Mouse (Mus musculus) heart, adult 2 months (tissue): ENCODE data around the gene Nup188. TPM values are rescaled to one million over a fixed set of nuclear protein-coding genes. Genes with fewer than 3 reads are reported as not detected.

ENCODE experiments used
- DNase-seq, 2 experiments: peaks; one replicate each; pipeline ENCODE4 v3.0.0; 2021
- H3K27ac ChIP-seq: fragments of 200-600 bp; 2 replicates; pipeline ENCODE4 v1.8.1; 2022
- H3K27me3 ChIP-seq: fragments of 200-500 bp; 2 replicates; pipeline ENCODE4 v1.6.1; 2012; ENCODE audit warnings: mild to moderate bottlenecking, low read length, inconsistent platforms, mixed read lengths; ENCODE audit not compliant: control insufficient read depth, insufficient read depth
- H3K36me3 ChIP-seq: fragments of 200-500 bp; 2 replicates; pipeline ENCODE4 v1.6.1; 2012; ENCODE audit warnings: low read length, inconsistent platforms; ENCODE audit not compliant: control insufficient read depth, insufficient read depth
- H3K4me1 ChIP-seq: fragments of 200-500 bp; 2 replicates; pipeline ENCODE4 v1.6.1; 2011; ENCODE audit warnings: low read length; ENCODE audit not compliant: control insufficient read depth, insufficient read depth
- H3K4me3 ChIP-seq: fragments of 200-600 bp; 2 replicates; pipeline ENCODE4 v1.8.1; 2022
- H3K79me2 ChIP-seq: fragments of 200-500 bp; replicated peaks from 2 replicates; pipeline ENCODE4 v1.6.1; 2012; ENCODE audit warnings: mild to moderate bottlenecking, inconsistent platforms, low read length, moderate library complexity, mixed read lengths; ENCODE audit not compliant: control insufficient read depth, insufficient read depth
- H3K9ac ChIP-seq: fragments of 200-500 bp; 2 replicates; pipeline ENCODE4 v1.6.1; 2012; ENCODE audit warnings: low read depth, mild to moderate bottlenecking, control low read depth, inconsistent platforms, low read length, mixed read lengths
- CTCF ChIP-seq: fragments of 200-600 bp; IDR thresholded peaks from 2 replicates; pipeline ENCODE4 v1.8.1; 2022; ENCODE audit warnings: antibody characterized with exemption, mild to moderate bottlenecking, moderate library complexity
- EP300 ChIP-seq: fragments of 200-500 bp; IDR thresholded peaks from 2 replicates; pipeline ENCODE4 v1.6.1; 2011; ENCODE audit warnings: low read depth, low read length, control low read depth; ENCODE audit not compliant: insufficient read depth
- POLR2A ChIP-seq: fragments of 200-500 bp; IDR thresholded peaks from 2 replicates; pipeline ENCODE4 v1.6.1; 2011; ENCODE audit warnings: mild to moderate bottlenecking, low read depth, low read length, control low read depth; ENCODE audit not compliant: insufficient read depth
- WGBS: fragments of 180-500 bp; shearing (Covaris S2); methylation state at CpG from one replicate; pipeline ENCODE4 v1.1.7; 2018; 5-methylcytosine and 5-hydroxymethylcytosine counted together
- intact Hi-C: fragments of 180-260 bp; cut with DNase I; formaldehyde crosslinking; loops from one replicate; pipeline ENCODE4 v1.15.1; 2025
- polyA plus RNA-seq: library from polyadenylated mRNA; depleted of rRNA; stranded (reverse); fragments of >200 nt; gene quantifications from 2 replicates; pipeline ENCODE4 v1.2.3, GENCODE M21; 2012
- total RNA-seq, 2 experiments: library from RNA; stranded (reverse); gene quantifications; 2 replicates each; pipeline ENCODE4 v1.2.3; 2021

The Nup188 gene
- total and polyA plus RNA-seq, 3 experiments = 15.3 to 16.9 (median 15.3) TPM

DNA sequence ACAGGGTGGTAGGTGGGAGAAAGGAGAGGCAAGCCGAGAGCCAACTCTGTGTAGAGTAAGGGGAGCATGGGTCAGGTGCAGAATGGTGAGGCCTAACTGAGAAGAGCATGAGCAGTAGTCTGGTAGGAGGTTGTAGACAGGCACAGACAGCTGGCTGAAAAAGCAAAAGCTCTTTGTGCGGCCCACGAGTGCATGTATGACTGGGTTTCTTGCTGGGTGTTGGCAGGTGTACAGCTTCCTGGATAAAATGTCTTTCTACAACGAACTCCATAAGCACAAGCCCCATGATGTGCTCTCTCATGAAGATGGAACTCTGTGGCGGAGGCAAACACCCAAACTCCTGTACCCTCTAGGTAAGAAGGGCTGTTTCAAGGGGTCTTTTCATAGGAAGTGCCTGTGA lies 30.8 kb downstream of the Nup188 start:
- 93% methylated on average over 5 of the region's 5 CpGs for WGBS
- Histone ChIP-seq H3K9ac (no peak overlapping the region), H3K27me3 (no peaks in the 10 kb centered on the region), H3K27ac (no peak overlapping the region), H3K4me3 (no peak overlapping the region), H3K36me3 (no peaks in the 10 kb centered on the region), H3K79me2 (no peaks in the 10 kb centered on the region), H3K4me1 (no peaks in the 10 kb centered on the region)
- no peak for TF ChIP-seq EP300
- intact Hi-C loops = no loop called here
- no peak for DNase-seq

GRCm38 (mm10) chr2:30319260-30319659 lies 33.1 kb downstream of the Nup188 start:
- H3K27ac ChIP-seq = no peak overlapping the region
- intact Hi-C loops = no loop called here
- no peaks in the 10 kb centered on the region for H3K79me2 ChIP-seq
- 73% methylated on average over 4 of the region's 4 CpGs for WGBS
- no peak for TF ChIP-seq CTCF
- TF ChIP-seq EP300 = no peak
- no peak for TF ChIP-seq POLR2A
- H3K4me1 ChIP-seq = no peaks in the 10 kb centered on the region
- DNase-seq = no peak
- H3K9ac ChIP-seq = no peak overlapping the region
- H3K27me3 ChIP-seq = no peaks in the 10 kb centered on the region
- H3K4me3 ChIP-seq = no peak overlapping the region
- H3K36me3 ChIP-seq = no peaks in the 10 kb centered on the region

GRCm38 (mm10) chr2:30323111-30323510 lies 36.9 kb downstream of the Nup188 start:
- H3K4me1 ChIP-seq = no peaks in the 10 kb centered on the region
- intact Hi-C loops = no loop called here
- H3K4me3 ChIP-seq = no peak overlapping the region
- no peaks in the 10 kb centered on the region for H3K27me3 ChIP-seq
- H3K9ac ChIP-seq = no peak overlapping the region
- no peaks in the 10 kb centered on the region for H3K79me2 ChIP-seq
- no peak for TF ChIP-seq CTCF
- no peak for TF ChIP-seq EP300
- no peak for TF ChIP-seq POLR2A
- no peak overlapping the region for H3K27ac ChIP-seq
- no peak for DNase-seq
- H3K36me3 ChIP-seq = no peaks in the 10 kb centered on the region
- WGBS = 85% methylated on average over 7 of the region's 7 CpGs

DNA sequence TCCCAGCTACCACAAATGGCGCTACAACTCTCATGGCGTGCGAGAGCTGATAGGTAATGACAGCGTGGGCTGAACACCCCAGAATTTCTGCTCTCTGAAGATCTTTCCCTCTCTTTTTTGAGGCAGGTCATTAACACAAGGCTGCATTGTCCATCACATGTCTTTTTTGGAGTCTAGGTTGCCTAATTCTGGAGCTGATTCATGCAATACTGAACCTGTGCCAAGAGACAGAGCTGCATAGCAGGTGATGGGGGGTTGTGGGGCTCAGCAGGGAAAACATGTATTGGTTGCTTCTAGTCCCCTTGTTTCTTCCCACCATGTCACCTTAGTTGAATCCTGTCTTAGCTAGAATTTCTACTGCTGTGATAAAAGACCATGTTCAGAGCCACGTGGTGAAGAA lies 39.1 kb downstream of the Nup188 start:
- TF ChIP-seq CTCF = no peak
- no peak for TF ChIP-seq POLR2A
- TF ChIP-seq EP300 = no peak
- intact Hi-C loops = no loop called here

GRCm38 (mm10) chr2:30327276-30327675 lies 41.1 kb downstream of the Nup188 start:
- Histone ChIP-seq H3K27ac (no peak overlapping the region), H3K79me2 (no peaks in the 10 kb centered on the region), H3K9ac (no peak overlapping the region), H3K4me1 (no peaks in the 10 kb centered on the region), H3K4me3 (no peak overlapping the region), H3K27me3 (no peaks in the 10 kb centered on the region), H3K36me3 (no peaks in the 10 kb centered on the region)
- DNase-seq = no peak
- intact Hi-C loops = no loop called here
- WGBS = 90% methylated on average over 7 of the region's 7 CpGs
- TF ChIP-seq CTCF (no peak), EP300 (no peak), POLR2A (no peak)

More for the DNA sequence above, 39.1 kb downstream of the Nup188 start:
- no peaks in the 10 kb centered on the region for H3K4me1 ChIP-seq
- WGBS = 94% methylated on average over 5 of the region's 5 CpGs
- DNase-seq = no peak
- H3K4me3 ChIP-seq = no peak overlapping the region
- H3K36me3 ChIP-seq = no peaks in the 10 kb centered on the region
- H3K27ac ChIP-seq = no peak overlapping the region
- no peak overlapping the region for H3K9ac ChIP-seq
- H3K79me2 ChIP-seq = no peaks in the 10 kb centered on the region
- H3K27me3 ChIP-seq = no peaks in the 10 kb centered on the region

GRCm38 (mm10) chr2:30328791-30329190 lies 42.6 kb downstream of the Nup188 start:
- no peaks in the 10 kb centered on the region for H3K79me2 ChIP-seq
- 72% methylated on average over 3 of the region's 3 CpGs for WGBS
- intact Hi-C loops = no loop called here
- H3K4me1 ChIP-seq = no peaks in the 10 kb centered on the region
- TF ChIP-seq CTCF = no peak
- TF ChIP-seq POLR2A = no peak
- TF ChIP-seq EP300 = no peak
- no peak overlapping the region for H3K9ac ChIP-seq
- no peaks in the 10 kb centered on the region for H3K36me3 ChIP-seq
- H3K27ac ChIP-seq = no peak overlapping the region
- H3K4me3 ChIP-seq = no peak overlapping the region
- no peaks in the 10 kb centered on the region for H3K27me3 ChIP-seq
- no peak for DNase-seq

GRCm38 (mm10) chr2:30335324-30335723 lies 49.1 kb downstream of the Nup188 start:
- intact Hi-C loops = no loop called here
- Histone ChIP-seq H3K9ac (no peak overlapping the region), H3K4me1 (no peaks in the 10 kb centered on the region), H3K79me2 (no peaks in the 10 kb centered on the region), H3K27me3 (no peaks in the 10 kb centered on the region), H3K27ac (no peak overlapping the region), H3K4me3 (no peak overlapping the region), H3K36me3 (no peaks in the 10 kb centered on the region)
- 98% methylated on average over 2 of the region's 2 CpGs for WGBS
- DNase-seq = no peak
- TF ChIP-seq POLR2A (no peak), EP300 (no peak), CTCF (no peak)
